Mouse (Mus musculus) central nervous system, embryonic 14 days (tissue): ENCODE data around the gene Bco1. TPM values are rescaled to one million over a fixed set of nuclear protein-coding genes. Genes with fewer than 3 reads are reported as not detected.

ENCODE experiments used
- polyA plus RNA-seq: library from polyadenylated mRNA; depleted of rRNA; stranded (reverse); fragments of >200 nt; gene quantifications from 2 replicates; pipeline ENCODE4 v1.2.3, GENCODE M21; 2012; rRNA removed

Bco1 gene
- polyA plus RNA-seq: 0.06 and 0.14 TPM in 2 replicates

GRCm38 (mm10) chr8:117095647-117096046 lies at the start of gene Bco1:
Gene Bco1 (plus strand): TSS chr8:117095854.

GRCm38 (mm10) chr8:117082399-117082872 lies 13.2 kb upstream of the Bco1 start, which contains the start of gene Pkd1l2:
Gene Pkd1l2 (minus strand): TSS chr8:117082449.

GRCm38 (mm10) chr8:117158135-117158761 lies 62.6 kb downstream of the Bco1 start, which contains the start of gene Gan:
Gene Gan (plus strand): TSS chr8:117158135.

Other genes with a start within 250 kb of the Bco1 start
- gene Cmc2, start 174.4 kb upstream of the Bco1 start, polyA plus RNA-seq: 20.2 and 23.7 TPM in 2 replicates
- gene Cenpn, start 174.1 kb upstream of the Bco1 start, polyA plus RNA-seq: 20.0 and 25.6 TPM in 2 replicates
- gene Atmin, start 152.5 kb upstream of the Bco1 start, polyA plus RNA-seq: 20.0 and 20.2 TPM in 2 replicates
- 3.9 and 4.4 TPM in 2 replicates for gene 1700030J22Rik, start 116.9 kb upstream of the Bco1 start, polyA plus RNA-seq
- 64.3 and 64.5 TPM in 2 replicates for gene Gcsh, start 102.3 kb upstream of the Bco1 start, polyA plus RNA-seq
- gene Pkd1l2, start 13.4 kb upstream of the Bco1 start, polyA plus RNA-seq: 0.01 and 0.05 TPM in 2 replicates
- 8.8 and 9.2 TPM in 2 replicates for gene Gan, start 62.3 kb downstream of the Bco1 start, polyA plus RNA-seq
- gene Cmip, start 161.2 kb downstream of the Bco1 start, polyA plus RNA-seq: 122 and 133 TPM in 2 replicates